Mouse (Mus musculus): ENCODE measurements at regions not wholly inside any gene's neighbourhood (a gene's known extent, or its start where the extent isn't known, plus 50 kb on each side); places are given as distances from the start of the nearest gene placed in this dataset.

GRCm38 (mm10) chr13:38793456-38793855 is 134.6 kb upstream of the Eef1e1 start:
- H3K27ac ChIP-seq (ENCODE audit: control insufficient read depth, insufficient read depth, low read depth, low read length) = no peak overlapping the region
- peak overlapping the region; percentile 59 for H3K4me3 ChIP-seq (ENCODE audit: control insufficient read depth, low read depth, low read length)
- H3K27me3 ChIP-seq (ENCODE audit: control insufficient read depth, insufficient read depth, low read length) = no peaks in the 10 kb centered on the region
- no peaks in the 10 kb centered on the region for H3K4me1 ChIP-seq (ENCODE audit: control insufficient read depth, insufficient read depth, low read length)
- H3K36me3 ChIP-seq (ENCODE audit: control insufficient read depth, insufficient read depth, low read length) = no peaks in the 10 kb centered on the region
- TF ChIP-seq CTCF (IDR thresholded peaks at IDR 0.05; ENCODE audit: control insufficient read depth, insufficient read depth, insufficient replicate concordance, low read depth, low read length) (no peak), POLR2A (IDR thresholded peaks at IDR 0.05; ENCODE audit: control insufficient read depth, low read depth, low read length) (no peak)

DNA sequence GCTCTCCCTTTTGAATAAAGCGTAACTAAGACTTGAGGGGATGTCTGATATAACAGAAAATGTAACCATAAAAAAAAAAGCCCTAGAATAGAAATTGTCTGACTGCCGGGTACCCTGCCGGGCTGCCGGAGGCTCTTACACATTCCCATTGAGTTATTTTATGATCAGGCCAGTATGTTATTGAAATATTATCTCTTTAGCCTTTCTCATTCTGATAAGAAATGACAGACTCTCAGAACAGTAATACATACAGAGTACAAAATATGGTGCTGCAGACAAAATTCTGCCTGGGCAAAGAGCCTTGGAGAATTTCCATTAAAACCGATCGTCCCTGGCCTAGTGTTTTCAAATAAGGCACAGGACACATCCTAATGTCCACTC is 121.8 kb upstream of the Eef1e1 start:
- TF ChIP-seq POLR2A (IDR thresholded peaks at IDR 0.05; ENCODE audit: control insufficient read depth, low read depth, low read length) = no peak
- TF ChIP-seq CTCF (IDR thresholded peaks at IDR 0.05; ENCODE audit: control insufficient read depth, insufficient read depth, insufficient replicate concordance, low read depth, low read length) = no peak
- H3K27ac ChIP-seq (ENCODE audit: control insufficient read depth, insufficient read depth, low read depth, low read length) = no peak overlapping the region
- no peaks in the 10 kb centered on the region for H3K27me3 ChIP-seq (ENCODE audit: control insufficient read depth, insufficient read depth, low read length)
- H3K4me1 ChIP-seq (ENCODE audit: control insufficient read depth, insufficient read depth, low read length) = peaks cover 4% of the 10 kb centered on the region; the same call in 1 of the 2 replicates
- no peak overlapping the region for H3K4me3 ChIP-seq (ENCODE audit: control insufficient read depth, low read depth, low read length)
- H3K36me3 ChIP-seq (ENCODE audit: control insufficient read depth, insufficient read depth, low read length) = no peaks in the 10 kb centered on the region

DNA sequence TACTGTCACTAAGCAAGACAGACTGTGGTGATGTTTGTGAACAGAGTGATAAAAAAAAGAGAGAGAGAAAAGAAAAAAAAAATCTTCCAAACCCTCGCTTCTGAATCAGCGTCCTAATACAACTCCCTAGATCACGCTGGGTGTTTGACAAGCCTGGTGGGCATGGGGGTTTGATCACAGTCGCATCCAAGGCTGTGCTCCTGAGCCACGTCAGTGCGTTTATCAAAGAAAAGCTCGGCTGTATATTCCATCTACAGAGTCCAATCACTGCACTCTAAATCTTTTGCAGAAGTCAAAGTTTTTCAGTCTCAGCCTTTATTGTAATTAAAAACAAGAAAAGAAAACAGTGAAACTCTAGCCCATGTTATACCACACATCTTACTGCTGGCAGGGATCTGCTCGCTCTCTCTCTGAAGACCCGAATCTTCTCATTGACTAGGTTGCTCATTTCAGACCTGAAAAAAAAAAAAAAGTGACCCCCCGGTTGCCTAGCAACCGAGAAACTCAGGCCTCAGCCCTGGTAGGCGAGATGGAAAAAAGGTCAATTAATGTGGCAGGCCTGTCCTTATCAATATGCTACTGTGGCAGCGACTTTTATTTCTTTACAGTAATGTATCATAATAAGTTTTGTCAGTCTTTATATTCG is 121.2 kb upstream of the Eef1e1 start:
- Histone ChIP-seq H3K36me3 (ENCODE audit: control insufficient read depth, insufficient read depth, low read length) (no peaks in the 10 kb centered on the region), H3K4me1 (ENCODE audit: control insufficient read depth, insufficient read depth, low read length) (peaks cover 4% of the 10 kb centered on the region; the same call in 1 of the 2 replicates), H3K27me3 (ENCODE audit: control insufficient read depth, insufficient read depth, low read length) (no peaks in the 10 kb centered on the region), H3K27ac (ENCODE audit: control insufficient read depth, insufficient read depth, low read depth, low read length) (no peak overlapping the region), H3K4me3 (ENCODE audit: control insufficient read depth, low read depth, low read length) (no peak overlapping the region)
- TF ChIP-seq CTCF (IDR thresholded peaks at IDR 0.05; ENCODE audit: control insufficient read depth, insufficient read depth, insufficient replicate concordance, low read depth, low read length) (no peak), POLR2A (IDR thresholded peaks at IDR 0.05; ENCODE audit: control insufficient read depth, low read depth, low read length) (no peak)

- H3K36me3 ChIP-seq (ENCODE audit: control insufficient read depth, insufficient read depth, low read length) = no peaks in the 10 kb centered on the region
- no peak for TF ChIP-seq POLR2A (IDR thresholded peaks at IDR 0.05; ENCODE audit: control insufficient read depth, low read depth, low read length)
- TF ChIP-seq CTCF (IDR thresholded peaks at IDR 0.05; ENCODE audit: control insufficient read depth, insufficient read depth, insufficient replicate concordance, low read depth, low read length) = no peak
- no peak overlapping the region for H3K4me3 ChIP-seq (ENCODE audit: control insufficient read depth, low read depth, low read length)
- H3K4me1 ChIP-seq (ENCODE audit: control insufficient read depth, insufficient read depth, low read length) = peaks cover 4% of the 10 kb centered on the region; the same call in 1 of the 2 replicates
- no peak overlapping the region for H3K27ac ChIP-seq (ENCODE audit: control insufficient read depth, insufficient read depth, low read depth, low read length)
- no peaks in the 10 kb centered on the region for H3K27me3 ChIP-seq (ENCODE audit: control insufficient read depth, insufficient read depth, low read length)
Measured at GRCm38 (mm10) chr13:38776546-38776945, 117.7 kb upstream of the Eef1e1 start.

- Histone ChIP-seq H3K27ac (ENCODE audit: control insufficient read depth, insufficient read depth, low read depth, low read length) (no peak overlapping the region), H3K36me3 (ENCODE audit: control insufficient read depth, insufficient read depth, low read length) (no peaks in the 10 kb centered on the region), H3K4me1 (ENCODE audit: control insufficient read depth, insufficient read depth, low read length) (peaks cover 4% of the 10 kb centered on the region; the same call in 1 of the 2 replicates), H3K27me3 (ENCODE audit: control insufficient read depth, insufficient read depth, low read length) (no peaks in the 10 kb centered on the region), H3K4me3 (ENCODE audit: control insufficient read depth, low read depth, low read length) (no peak overlapping the region)
- TF ChIP-seq POLR2A (IDR thresholded peaks at IDR 0.05; ENCODE audit: control insufficient read depth, low read depth, low read length) (no peak), CTCF (IDR thresholded peaks at IDR 0.05; ENCODE audit: control insufficient read depth, insufficient read depth, insufficient replicate concordance, low read depth, low read length) (no peak)
Measured at GRCm38 (mm10) chr13:38772996-38773395, 114.1 kb upstream of the Eef1e1 start.

DNA sequence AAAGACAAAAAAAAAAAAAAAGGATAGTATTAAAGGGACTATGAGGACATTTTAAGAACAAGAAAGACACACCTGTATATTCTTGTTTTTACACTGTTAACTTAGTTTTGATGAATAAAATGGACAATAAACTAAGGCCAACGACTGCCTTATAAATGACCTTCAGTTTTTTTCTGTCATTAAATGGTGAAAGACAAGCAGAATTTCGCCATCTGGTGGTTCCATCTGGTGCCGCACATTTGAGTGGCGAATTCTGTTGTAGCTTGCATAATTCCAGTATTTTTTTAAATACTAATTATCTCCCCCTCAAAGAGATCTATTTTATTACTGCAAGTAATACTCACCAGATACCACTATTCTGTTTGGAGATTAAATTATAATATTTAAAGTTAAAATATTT is 107.3 kb upstream of the Eef1e1 start:
- H3K27me3 ChIP-seq (ENCODE audit: control insufficient read depth, insufficient read depth, low read length) = no peaks in the 10 kb centered on the region
- TF ChIP-seq CTCF (IDR thresholded peaks at IDR 0.05; ENCODE audit: control insufficient read depth, insufficient read depth, insufficient replicate concordance, low read depth, low read length) (no peak), POLR2A (IDR thresholded peaks at IDR 0.05; ENCODE audit: control insufficient read depth, low read depth, low read length) (no peak)

DNA sequence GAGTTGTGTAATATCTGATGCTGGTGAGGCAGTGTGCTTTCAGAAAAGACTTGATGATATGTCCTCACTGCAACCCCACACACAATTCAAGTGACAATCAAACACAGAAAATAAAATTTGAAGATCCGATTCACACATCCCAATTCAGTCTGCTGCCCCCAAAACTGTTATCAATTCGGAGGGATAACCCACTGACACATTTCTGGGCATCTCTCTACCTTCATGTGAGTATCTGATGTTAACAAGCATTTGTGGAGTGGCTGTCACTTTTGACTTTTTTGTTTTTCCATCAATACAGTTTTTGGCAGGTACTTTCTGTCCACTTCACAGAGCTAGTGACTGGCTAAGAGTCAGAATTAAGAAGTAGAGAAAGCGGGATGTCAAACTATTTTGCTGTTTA is 101.4 kb upstream of the Eef1e1 start:
- TF ChIP-seq POLR2A (IDR thresholded peaks at IDR 0.05; ENCODE audit: control insufficient read depth, low read depth, low read length) (no peak), CTCF (IDR thresholded peaks at IDR 0.05; ENCODE audit: control insufficient read depth, insufficient read depth, insufficient replicate concordance, low read depth, low read length) (no peak)
- H3K27me3 ChIP-seq (ENCODE audit: control insufficient read depth, insufficient read depth, low read length) = no peaks in the 10 kb centered on the region
- no peaks in the 10 kb centered on the region for H3K36me3 ChIP-seq (ENCODE audit: control insufficient read depth, insufficient read depth, low read length)
- no peak overlapping the region for H3K4me3 ChIP-seq (ENCODE audit: control insufficient read depth, low read depth, low read length)
- H3K4me1 ChIP-seq (ENCODE audit: control insufficient read depth, insufficient read depth, low read length) = no peaks in the 10 kb centered on the region
- no peak overlapping the region for H3K27ac ChIP-seq (ENCODE audit: control insufficient read depth, insufficient read depth, low read depth, low read length)

More for the DNA sequence above, 107.3 kb upstream of the Eef1e1 start:
- Histone ChIP-seq H3K4me3 (ENCODE audit: control insufficient read depth, low read depth, low read length) (no peak overlapping the region), H3K4me1 (ENCODE audit: control insufficient read depth, insufficient read depth, low read length) (no peaks in the 10 kb centered on the region), H3K27ac (ENCODE audit: control insufficient read depth, insufficient read depth, low read depth, low read length) (no peak overlapping the region), H3K36me3 (ENCODE audit: control insufficient read depth, insufficient read depth, low read length) (no peaks in the 10 kb centered on the region)
